ENCODE assay signal across 8 mouse cellular contexts in the genomic region with DNA sequence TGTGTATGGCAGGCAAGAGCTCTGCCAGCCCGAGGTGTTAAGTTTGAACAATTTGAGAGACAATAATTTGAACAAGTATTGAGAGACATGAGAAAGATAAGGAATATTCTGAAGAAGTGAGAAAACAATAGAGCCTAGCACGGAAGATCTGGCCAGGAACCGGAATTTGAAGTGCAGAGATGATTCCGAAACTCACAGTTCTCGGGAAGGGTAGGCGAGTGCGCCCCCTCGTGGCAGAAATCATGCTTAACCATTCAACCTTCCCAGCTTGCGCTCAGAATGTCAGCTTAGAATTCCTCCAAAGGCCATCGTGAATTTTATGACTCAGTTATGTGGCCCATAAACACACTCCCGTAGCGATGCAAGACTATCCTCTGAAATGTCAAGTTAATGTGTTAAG. TPM values are rescaled to one million over a fixed set of nuclear protein-coding genes. Genes with fewer than 3 reads are reported as not detected.
DNase-seq lines count a peak whose midpoint lies in the region; ATAC-seq and TF ChIP-seq lines count a peak whose summit lies in the region.

No protein-coding gene starts in this region.

- 5% methylated on average over 12 of the region's 12 CpGs for WGBS in forebrain, embryonic 16.5 days
- 4% methylated on average over 12 of the region's 12 CpGs for WGBS in hindbrain, embryonic 11.5 days
- WGBS in lung, embryonic 16.5 days: 3% methylated on average over 12 of the region's 12 CpGs
- WGBS in thymus, adult 2 months: 4% methylated on average over 12 of the region's 12 CpGs

- peaks cover 4% of the 10 kb centered on the region for H3K9me3 ChIP-seq in G1E (replicated peaks)
- H3K9me3 ChIP-seq in forebrain, embryonic 16.5 days (ENCODE audit: control insufficient read depth, low read length): no peaks in the 10 kb centered on the region
- H3K9me3 ChIP-seq in hindbrain, embryonic 11.5 days (ENCODE audit: control insufficient read depth, low read length): no peaks in the 10 kb centered on the region
- H3K9me3 ChIP-seq in lung, embryonic 16.5 days (ENCODE audit: control insufficient read depth, low read length): no peaks in the 10 kb centered on the region

- H3K4me2 ChIP-seq in forebrain, embryonic 16.5 days (ENCODE audit: low read length): peak overlapping the region; percentile 39
- no peak overlapping the region for H3K4me2 ChIP-seq in hindbrain, embryonic 11.5 days (replicated peaks; ENCODE audit: low read depth, low read length)
- H3K4me2 ChIP-seq in lung, embryonic 16.5 days (ENCODE audit: low read depth, low read length): peak overlapping the region; percentile 50

- DNase-seq in G1E (ENCODE audit: low spot score): peak; percentile 46
- DNase-seq in cerebellum, adult 18-20 months: peak; percentile 87 to 93
- peak; percentile 94 for DNase-seq in hindbrain, embryonic 11.5 days (ENCODE audit: low spot score)
- DNase-seq in layer of hippocampus, adult 9-10 months (ENCODE audit: low spot score): peak; percentile 89
- peak; percentile 87 for DNase-seq in ovary, postnatal 10 days (ENCODE audit: low spot score)
- peak; percentile 85 for DNase-seq in thymus, adult 2 months

- no peak overlapping the region; the same call in 1 of the 2 replicates for H3K4me3 ChIP-seq in G1E (ENCODE audit: low read depth, low read length)
- H3K4me3 ChIP-seq in forebrain, embryonic 16.5 days (replicated peaks; ENCODE audit: low read length): peak overlapping the region; percentile 20
- no peak overlapping the region for H3K4me3 ChIP-seq in hindbrain, embryonic 11.5 days (ENCODE audit: low read depth, low read length)
- H3K4me3 ChIP-seq in lung, embryonic 16.5 days (ENCODE audit: low read length): peak overlapping the region; percentile 25; the same call in 1 of the 2 replicates
- H3K4me3 ChIP-seq in thymus, adult 2 months (ENCODE audit: control insufficient read depth, insufficient read depth, low read length): no peak overlapping the region

- ATAC-seq in G1E (ENCODE audit: extremely low read depth, insufficient number of reproducible peaks, low FRiP score, poor library complexity, severe bottlenecking): no peak
- no peak for ATAC-seq in forebrain, embryonic 16.5 days
- ATAC-seq in hindbrain, embryonic 11.5 days (ENCODE audit: low FRiP score): no peak
- ATAC-seq in lung, embryonic 16.5 days (ENCODE audit: low read depth): no peak

- H3K9ac ChIP-seq in forebrain, embryonic 16.5 days (replicated peaks; ENCODE audit: low read depth, low read length): no peak overlapping the region
- H3K9ac ChIP-seq in hindbrain, embryonic 11.5 days (ENCODE audit: low read depth, low read length): no peak overlapping the region; the same call in 1 of the 2 replicates
- H3K9ac ChIP-seq in lung, embryonic 16.5 days (ENCODE audit: low read length): peak overlapping the region; percentile 39; the same call in 1 of the 2 replicates

- H3K27me3 ChIP-seq in G1E (ENCODE audit: insufficient read depth, low read length): peaks cover 35% of the 10 kb centered on the region
- H3K27me3 ChIP-seq in forebrain, embryonic 16.5 days (replicated peaks; ENCODE audit: control insufficient read depth, insufficient read depth, low read length): 0 out of 2 replicates have a peak, but pooled peaks cover 5% of the 10 kb centered on the region
- 0 out of 2 replicates have a peak, but pooled peaks cover 7% of the 10 kb centered on the region for H3K27me3 ChIP-seq in hindbrain, embryonic 11.5 days (ENCODE audit: control insufficient read depth, insufficient read depth, low read length)
- H3K27me3 ChIP-seq in lung, embryonic 16.5 days (ENCODE audit: control insufficient read depth, insufficient read depth, low read depth, low read length): no peaks in the 10 kb centered on the region
- no peaks in the 10 kb centered on the region for H3K27me3 ChIP-seq in thymus, adult 2 months (ENCODE audit: control insufficient read depth, insufficient read depth, low read length)

- peaks cover 51% of the 10 kb centered on the region for H3K4me1 ChIP-seq in G1E (ENCODE audit: insufficient read depth, low read depth, low read length)
- peaks cover 23% of the 10 kb centered on the region for H3K4me1 ChIP-seq in forebrain, embryonic 16.5 days (replicated peaks; ENCODE audit: control insufficient read depth, insufficient read depth, low read length)
- H3K4me1 ChIP-seq in hindbrain, embryonic 11.5 days (replicated peaks; ENCODE audit: control insufficient read depth, insufficient read depth, low read length): peaks cover 2% of the 10 kb centered on the region; the same call in 1 of the 2 replicates
- peaks cover 8% of the 10 kb centered on the region; the same call in 1 of the 2 replicates for H3K4me1 ChIP-seq in lung, embryonic 16.5 days (replicated peaks; ENCODE audit: control insufficient read depth, insufficient read depth, low read length)
- peaks cover 2% of the 10 kb centered on the region; the same call in 1 of the 2 replicates for H3K4me1 ChIP-seq in thymus, adult 2 months (replicated peaks; ENCODE audit: control insufficient read depth, insufficient read depth, low read length)

- no peaks in the 10 kb centered on the region for H3K36me3 ChIP-seq in G1E (replicated peaks)
- no peaks in the 10 kb centered on the region for H3K36me3 ChIP-seq in forebrain, embryonic 16.5 days (ENCODE audit: control insufficient read depth, insufficient read depth)
- no peaks in the 10 kb centered on the region for H3K36me3 ChIP-seq in hindbrain, embryonic 11.5 days (ENCODE audit: control insufficient read depth, insufficient read depth, low read length)
- no peaks in the 10 kb centered on the region for H3K36me3 ChIP-seq in lung, embryonic 16.5 days (ENCODE audit: control insufficient read depth, insufficient read depth, low read length)
- H3K36me3 ChIP-seq in thymus, adult 2 months (ENCODE audit: control insufficient read depth, insufficient read depth, low read length): no peaks in the 10 kb centered on the region

- no peak for TF ChIP-seq POLR2A in thymus, adult 2 months (IDR thresholded peaks at IDR 0.05; ENCODE audit: control insufficient read depth, extremely low read depth, insufficient read depth, low read length, poor library complexity)

- no peak overlapping the region for H3K27ac ChIP-seq in forebrain, embryonic 16.5 days (ENCODE audit: low read length)
- no peak overlapping the region for H3K27ac ChIP-seq in hindbrain, embryonic 11.5 days (ENCODE audit: low read depth, low read length)
- no peak overlapping the region for H3K27ac ChIP-seq in lung, embryonic 16.5 days (ENCODE audit: low read length)
- H3K27ac ChIP-seq in thymus, adult 2 months (ENCODE audit: control insufficient read depth, insufficient read depth, low read length): no peak overlapping the region; the same call in 1 of the 2 replicates

- TF ChIP-seq CTCF in G1E (IDR thresholded peaks at IDR 0.05; ENCODE audit: low read depth, low read length): peak; percentile 85
- peak; percentile 73; the same call in 1 of the 2 replicates for TF ChIP-seq CTCF in thymus, adult 2 months (IDR thresholded peaks at IDR 0.05; ENCODE audit: borderline replicate concordance, control insufficient read depth, extremely low read depth, insufficient read depth, low read length, poor library complexity)

RNA-seq across cellular contexts. Expression of a gene that starts 2.4 kb away (rescaled TPM):
- total RNA-seq in G1E (2014; fragmentation: Nextera tagmentation) (17.2 and 17.6 TPM in 2 replicates), G1E (2017) (16.9 and 19.9 TPM in 2 replicates)
- 12.9 and 14.7 TPM in 2 replicates for polyA plus RNA-seq in G1E (2012)
- polyA plus RNA-seq in forebrain, embryonic 16.5 days (2015; fragmentation: Nextera tagmentation; extraction: Ambion mirVana): 65.4 and 78.7 TPM in 2 replicates
- 17.8 and 18.4 TPM in 2 replicates for polyA plus RNA-seq in hindbrain, embryonic 11.5 days (2014; fragmentation: Nextera tagmentation; extraction: Ambion mirVana)
- 26.3 and 26.4 TPM in 2 replicates for polyA plus RNA-seq in lung, embryonic 16.5 days (2015; fragmentation: Nextera tagmentation; extraction: Ambion mirVana)
- polyA plus RNA-seq in thymus, adult 2 months (2012; rRNA removed): 89.7 and 96.4 TPM in 2 replicates

RNA-seq across cellular contexts. Expression of a gene that starts 18.9 kb away (rescaled TPM):
- total RNA-seq in G1E (2014; fragmentation: Nextera tagmentation) (not detected in 2 replicates), G1E (2017) (0.11 TPM in 1 of 2 replicates, not detected in the other)
- polyA plus RNA-seq in G1E (2012): not detected in 2 replicates
- polyA plus RNA-seq in forebrain, embryonic 16.5 days (2015; fragmentation: Nextera tagmentation; extraction: Ambion mirVana): 1.5 and 2.0 TPM in 2 replicates
- polyA plus RNA-seq in hindbrain, embryonic 11.5 days (2014; fragmentation: Nextera tagmentation; extraction: Ambion mirVana): 6.4 and 6.9 TPM in 2 replicates
- 8.9 and 9.8 TPM in 2 replicates for polyA plus RNA-seq in lung, embryonic 16.5 days (2015; fragmentation: Nextera tagmentation; extraction: Ambion mirVana)
- polyA plus RNA-seq in thymus, adult 2 months (2012; rRNA removed): 44.4 and 45.7 TPM in 2 replicates

RNA-seq across cellular contexts. Expression of a gene that starts 35.9 kb away (rescaled TPM):
- not detected in 2 replicates for total RNA-seq in G1E (2014; fragmentation: Nextera tagmentation)
- not detected in 2 replicates for total RNA-seq in G1E (2017)
- not detected in 2 replicates for polyA plus RNA-seq in G1E (2012)
- polyA plus RNA-seq in forebrain, embryonic 16.5 days (2015; fragmentation: Nextera tagmentation; extraction: Ambion mirVana): 1.2 and 1.5 TPM in 2 replicates
- polyA plus RNA-seq in hindbrain, embryonic 11.5 days (2014; fragmentation: Nextera tagmentation; extraction: Ambion mirVana): 0.80 and 0.85 TPM in 2 replicates
- polyA plus RNA-seq in lung, embryonic 16.5 days (2015; fragmentation: Nextera tagmentation; extraction: Ambion mirVana): 0.35 and 0.60 TPM in 2 replicates
- 2.0 and 2.4 TPM in 2 replicates for polyA plus RNA-seq in thymus, adult 2 months (2012; rRNA removed)

RNA-seq across cellular contexts. Expression of a gene that starts 37.3 kb away (rescaled TPM):
- total RNA-seq in G1E (2014; fragmentation: Nextera tagmentation) (2.8 and 5.1 TPM in 2 replicates), G1E (2017) (2.2 and 5.2 TPM in 2 replicates)
- polyA plus RNA-seq in G1E (2012): 12.6 and 15.2 TPM in 2 replicates
- 7.4 and 7.5 TPM in 2 replicates for polyA plus RNA-seq in forebrain, embryonic 16.5 days (2015; fragmentation: Nextera tagmentation; extraction: Ambion mirVana)
- 11.0 and 14.1 TPM in 2 replicates for polyA plus RNA-seq in hindbrain, embryonic 11.5 days (2014; fragmentation: Nextera tagmentation; extraction: Ambion mirVana)
- polyA plus RNA-seq in lung, embryonic 16.5 days (2015; fragmentation: Nextera tagmentation; extraction: Ambion mirVana): 84.9 and 87.6 TPM in 2 replicates
- polyA plus RNA-seq in thymus, adult 2 months (2012; rRNA removed): 13.0 and 15.9 TPM in 2 replicates

Comparison
In these comparisons a context has a peak if more than half of its experiments do, and no peak if none do; other contexts are left out.
1. H3K4me3 ChIP-seq: peak in forebrain, embryonic 16.5 days (single experiment) and lung, embryonic 16.5 days (single experiment); none in G1E (single experiment), hindbrain, embryonic 11.5 days (single experiment) and thymus, adult 2 months (single experiment).
2. Peak in every context shown above with its lines, with median percentiles within 50 percentile points of each other: DNase-seq.